Mouse (Mus musculus): ENCODE measurements around the gene Fundc1. TPM values are rescaled to one million over a fixed set of nuclear protein-coding genes. Genes with fewer than 3 reads are reported as not detected.

Fundc1 gene
- polyA plus RNA-seq, 1 experiment from 2014 or later: 42.1 TPM

- Histone ChIP-seq H3K36me3 (ENCODE audit: control insufficient read depth, insufficient read depth, low read length) (no peaks in the 10 kb centered on the region), H3K27ac (replicated peaks in 1 of 2; ENCODE audit: control insufficient read depth in 1 of 2, insufficient read depth in 1 of 2, low read depth in 2 of 2, low read length in 2 of 2) (no peak overlapping the region), H3K9me3 (ENCODE audit: control insufficient read depth, low read length) (no peaks in the 10 kb centered on the region), H3K4me2 (ENCODE audit: low read length) (no peak overlapping the region), H3K4me3 (ENCODE audit: control insufficient read depth in 1 of 2, insufficient read depth in 1 of 2, low read depth in 1 of 2, low read length in 2 of 2) (no peak overlapping the region), H3K27me3 (ENCODE audit: control insufficient read depth, insufficient read depth, low read length) (no peaks in the 10 kb centered on the region), H3K4me1 (ENCODE audit: control insufficient read depth in 2 of 2, insufficient read depth in 2 of 2, low read length in 2 of 2) (no peaks in the 10 kb centered on the region), H3K9ac (ENCODE audit: low read length) (no peak overlapping the region)
- 61% methylated on average over 2 of the region's 2 CpGs for WGBS
- ATAC-seq (ENCODE audit: insufficient number of reproducible peaks, insufficient read depth, low FRiP score, low read depth): no peak
Observed at GRCm38 (mm10) chrX:17527008-17527407, 45.1 kb downstream of the Fundc1 start.

- no peak for ATAC-seq (ENCODE audit: insufficient number of reproducible peaks, insufficient read depth, low FRiP score, low read depth)
- H3K36me3 ChIP-seq (ENCODE audit: control insufficient read depth, insufficient read depth, low read length): no peaks in the 10 kb centered on the region
- WGBS: 16% methylated on average over 3 of the region's 3 CpGs
- H3K27me3 ChIP-seq (ENCODE audit: control insufficient read depth, insufficient read depth, low read length): no peaks in the 10 kb centered on the region
- peaks cover 2 to 5% of the 10 kb centered on the region in 2 experiments; a peak in 1 of 4 replicates for H3K4me1 ChIP-seq (ENCODE audit: control insufficient read depth in 2 of 2, insufficient read depth in 2 of 2, low read length in 2 of 2)
- no peak overlapping the region for H3K4me2 ChIP-seq (ENCODE audit: low read length)
- H3K9me3 ChIP-seq (ENCODE audit: control insufficient read depth, low read length): no peaks in the 10 kb centered on the region
- no peak overlapping the region for H3K4me3 ChIP-seq (ENCODE audit: control insufficient read depth in 1 of 2, insufficient read depth in 1 of 2, low read depth in 1 of 2, low read length in 2 of 2)
- H3K9ac ChIP-seq (ENCODE audit: low read length): no peak overlapping the region
- H3K27ac ChIP-seq (replicated peaks in 1 of 2; ENCODE audit: control insufficient read depth in 1 of 2, insufficient read depth in 1 of 2, low read depth in 2 of 2, low read length in 2 of 2): no peak overlapping the region
Observed at GRCm38 (mm10) chrX:17521221-17521716, 50.9 kb downstream of the Fundc1 start.

GRCm38 (mm10) chrX:17520086-17520485, 52.0 kb downstream of the Fundc1 start:
- H3K9me3 ChIP-seq (ENCODE audit: control insufficient read depth, low read length): no peaks in the 10 kb centered on the region
- H3K27me3 ChIP-seq (ENCODE audit: control insufficient read depth, insufficient read depth, low read length): no peaks in the 10 kb centered on the region
- no peak overlapping the region for H3K9ac ChIP-seq (ENCODE audit: low read length)
- H3K4me2 ChIP-seq (ENCODE audit: low read length): no peak overlapping the region
- H3K36me3 ChIP-seq (ENCODE audit: control insufficient read depth, insufficient read depth, low read length): no peaks in the 10 kb centered on the region
- ATAC-seq (ENCODE audit: insufficient number of reproducible peaks, insufficient read depth, low FRiP score, low read depth): no peak
- no peak overlapping the region for H3K4me3 ChIP-seq (ENCODE audit: control insufficient read depth in 1 of 2, insufficient read depth in 1 of 2, low read depth in 1 of 2, low read length in 2 of 2)
- H3K4me1 ChIP-seq (ENCODE audit: control insufficient read depth in 2 of 2, insufficient read depth in 2 of 2, low read length in 2 of 2): peaks cover 2 to 5% of the 10 kb centered on the region in 2 experiments; a peak in 1 of 4 replicates
- H3K27ac ChIP-seq (replicated peaks in 1 of 2; ENCODE audit: control insufficient read depth in 1 of 2, insufficient read depth in 1 of 2, low read depth in 2 of 2, low read length in 2 of 2): no peak overlapping the region

GRCm38 (mm10) chrX:17514012-17514411, 58.1 kb downstream of the Fundc1 start:
- H3K4me3 ChIP-seq (ENCODE audit: control insufficient read depth in 1 of 2, insufficient read depth in 1 of 2, low read depth in 1 of 2, low read length in 2 of 2): no peak overlapping the region
- H3K4me1 ChIP-seq (ENCODE audit: control insufficient read depth in 2 of 2, insufficient read depth in 2 of 2, low read length in 2 of 2): peaks cover 0 to 4% of the 10 kb centered on the region in 2 experiments; a peak in 1 of 4 replicates
- ATAC-seq (ENCODE audit: insufficient number of reproducible peaks, insufficient read depth, low FRiP score, low read depth): no peak
- no peak overlapping the region for H3K27ac ChIP-seq (replicated peaks in 1 of 2; ENCODE audit: control insufficient read depth in 1 of 2, insufficient read depth in 1 of 2, low read depth in 2 of 2, low read length in 2 of 2)
- H3K9me3 ChIP-seq (ENCODE audit: control insufficient read depth, low read length): no peaks in the 10 kb centered on the region
- H3K27me3 ChIP-seq (ENCODE audit: control insufficient read depth, insufficient read depth, low read length): no peaks in the 10 kb centered on the region
- WGBS: 54% methylated on average over 3 of the region's 3 CpGs
- H3K4me2 ChIP-seq (ENCODE audit: low read length): no peak overlapping the region
- H3K9ac ChIP-seq (ENCODE audit: low read length): no peak overlapping the region
- no peaks in the 10 kb centered on the region for H3K36me3 ChIP-seq (ENCODE audit: control insufficient read depth, insufficient read depth, low read length)

GRCm38 (mm10) chrX:17512021-17512602, 60.0 kb downstream of the Fundc1 start:
- H3K36me3 ChIP-seq (ENCODE audit: control insufficient read depth, insufficient read depth, low read length): no peaks in the 10 kb centered on the region
- no peak for ATAC-seq (ENCODE audit: insufficient number of reproducible peaks, insufficient read depth, low FRiP score, low read depth)
- H3K9ac ChIP-seq (ENCODE audit: low read length): no peak overlapping the region

More at GRCm38 (mm10) chrX:17512021-17512602, 60.0 kb downstream of the Fundc1 start:
- H3K4me2 ChIP-seq (ENCODE audit: low read length): no peak overlapping the region
- H3K4me3 ChIP-seq (ENCODE audit: control insufficient read depth in 1 of 2, insufficient read depth in 1 of 2, low read depth in 1 of 2, low read length in 2 of 2): no peak overlapping the region
- H3K9me3 ChIP-seq (ENCODE audit: control insufficient read depth, low read length): no peaks in the 10 kb centered on the region
- H3K27ac ChIP-seq (replicated peaks in 1 of 2; ENCODE audit: control insufficient read depth in 1 of 2, insufficient read depth in 1 of 2, low read depth in 2 of 2, low read length in 2 of 2): no peak overlapping the region
- peaks cover 0 to 4% of the 10 kb centered on the region in 2 experiments; a peak in 1 of 4 replicates for H3K4me1 ChIP-seq (ENCODE audit: control insufficient read depth in 2 of 2, insufficient read depth in 2 of 2, low read length in 2 of 2)
- WGBS: 30% methylated on average over 3 of the region's 3 CpGs
- no peaks in the 10 kb centered on the region for H3K27me3 ChIP-seq (ENCODE audit: control insufficient read depth, insufficient read depth, low read length)

All from heart, embryonic 14.5 days (tissue).